Mouse (Mus musculus) kidney, postnatal 10 days (tissue): ENCODE measurements around the gene Prl8a1.

Experiments used
- DNase-seq: peaks from one replicate; pipeline ENCODE4 v3.0.0; 2021; ENCODE audit warnings: mixed read lengths

The Prl8a1 gene

DNA sequence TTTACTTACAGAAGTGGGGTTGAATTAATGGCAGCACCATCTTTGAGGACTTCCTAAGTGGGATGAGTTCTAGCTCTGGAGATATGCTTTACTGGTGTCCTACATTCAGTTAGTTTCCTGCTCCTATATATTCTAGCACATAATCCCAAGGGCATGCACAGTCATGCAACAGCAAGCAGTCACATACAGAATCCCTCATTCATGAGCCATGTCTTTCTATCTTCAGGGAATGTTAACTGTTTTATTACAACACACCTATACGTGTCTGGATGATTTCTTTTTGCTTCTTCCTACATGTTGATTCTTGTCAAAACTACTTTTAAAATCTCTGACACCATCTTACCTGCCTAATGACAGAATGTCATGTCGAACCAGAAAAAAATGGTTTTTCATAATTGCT lies at the start of gene Prl8a1:
TSS of gene Prl8a1 (minus strand) at position 101 of the 400 bp plus-strand sequence.
- no peak for DNase-seq

DNA sequence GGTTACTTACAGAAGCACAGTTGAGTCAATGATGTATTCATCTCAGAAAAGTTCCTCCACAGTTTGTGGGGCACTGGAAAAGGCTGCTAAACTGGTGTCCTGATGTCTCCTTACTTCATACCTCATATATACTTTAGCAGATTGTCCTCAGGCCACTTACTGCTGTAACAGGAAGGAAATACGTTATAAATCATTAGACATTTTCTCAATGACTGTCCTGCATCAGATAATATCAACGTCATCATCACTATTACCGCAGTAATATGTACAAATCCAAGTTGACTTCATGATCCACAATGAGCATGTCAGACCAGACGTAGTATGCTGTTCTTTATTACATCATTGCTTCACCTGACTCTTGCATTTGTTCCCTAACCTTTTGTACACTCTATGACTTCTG lies 28.5 kb upstream of the Prl8a1 start, which contains the start of gene Prl7b1:
TSS of gene Prl7b1 (minus strand) at position 101 of the 400 bp plus-strand sequence.
- DNase-seq: no peak

DNA sequence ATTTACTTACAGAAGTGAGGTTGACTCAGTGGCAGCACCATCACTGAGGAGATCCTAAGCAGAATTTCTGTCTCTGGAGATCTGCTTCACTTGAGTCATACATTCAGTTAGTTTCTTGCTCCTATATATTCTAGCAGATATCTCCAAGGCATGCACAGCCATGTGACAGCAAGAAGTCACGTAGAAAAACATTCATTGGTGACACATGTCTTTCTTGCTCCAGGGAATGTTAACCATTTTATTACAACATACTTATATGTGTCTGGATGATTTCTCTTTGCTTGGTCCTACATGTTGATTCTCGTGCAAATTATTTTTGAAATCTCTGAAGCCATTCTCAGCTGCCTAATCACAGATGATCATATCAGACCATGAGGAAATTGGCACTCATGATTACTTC lies 17.5 kb downstream of the Prl8a1 start, which contains the start of gene Prl8a9:
TSS of gene Prl8a9 (minus strand) at position 101 of the 400 bp plus-strand sequence.
- DNase-seq: no peak

DNA sequence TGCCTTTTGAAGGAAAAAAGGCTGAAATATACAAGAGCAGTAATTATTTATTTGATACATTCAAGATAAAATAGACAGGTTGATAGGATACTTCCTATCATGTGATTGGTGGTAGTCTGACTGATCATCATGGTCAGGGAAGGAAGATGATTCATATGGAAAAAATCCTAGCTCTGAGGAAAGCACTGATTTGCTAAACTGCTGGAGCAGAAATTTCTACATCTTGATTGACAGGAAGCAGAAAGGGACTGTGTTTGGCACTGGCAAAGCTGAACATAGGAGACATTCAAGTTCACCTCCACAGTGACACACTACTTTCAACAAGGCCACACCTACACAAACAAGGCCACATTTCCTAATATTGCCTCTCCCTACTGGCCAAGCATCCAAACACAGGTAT lies 28.6 kb downstream of the Prl8a1 start:
- no peak for DNase-seq
